Mouse (Mus musculus) kidney, adult 2 months (tissue): ENCODE data around the gene Nav3.

ENCODE experiments used
- CTCF ChIP-seq: fragments of 200-500 bp; conservative IDR thresholded peaks from 2 replicates; pipeline ENCODE4 v1.5.1; 2011; ENCODE audit warnings: low read depth, mild to moderate bottlenecking, control low read depth, low read length, moderate library complexity, mixed read lengths; ENCODE audit not compliant: insufficient read depth, insufficient read length
- POLR2A ChIP-seq: fragments of 200-500 bp; IDR thresholded peaks from one replicate; pipeline ENCODE4 v1.6.1; 2011; ENCODE audit warnings: low read depth, low read length, control low read depth

DNA sequence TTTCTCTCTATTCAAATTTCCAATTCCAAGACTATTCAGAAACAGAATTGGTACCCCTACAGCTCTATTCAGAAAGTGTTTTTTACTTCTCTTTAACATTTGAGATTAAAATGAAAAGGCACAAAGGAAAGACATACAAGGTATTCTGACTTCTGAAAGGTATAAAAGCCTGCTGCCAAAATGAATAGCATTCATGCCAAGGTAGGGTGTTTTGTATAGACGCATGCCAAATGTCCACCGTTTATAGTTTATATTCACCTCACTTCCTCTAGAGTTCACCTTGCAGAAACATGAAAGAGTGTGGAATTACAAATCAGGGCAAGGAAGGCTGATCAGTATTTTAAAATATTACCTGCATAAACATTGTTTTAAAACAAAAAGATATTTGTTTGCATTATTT lies 737.2 kb downstream of the Nav3 start:
- TF ChIP-seq CTCF (no peak), POLR2A (no peak)
